Mouse (Mus musculus) heart, embryonic 15.5 days (tissue): Measurements from ENCODE around the gene Mpped1. TPM values are rescaled to one million over a fixed set of nuclear protein-coding genes. Genes with fewer than 3 reads are reported as not detected.

ENCODE experiments used
- ATAC-seq: fragments of 200-750 bp; cut with Nextera tagmentation; replicated peaks from 2 replicates; pipeline ENCODE4 v1.8.0; 2017; ENCODE audit warnings: low read depth, moderate TSS enrichment; ENCODE audit not compliant: insufficient number of reproducible peaks, insufficient read depth, low FRiP score
- H3K27ac ChIP-seq: fragments of 300-500 bp; sonication (generic); 2 replicates; pipeline ENCODE4 v1.5.1; 2015; ENCODE audit warnings: mild to moderate bottlenecking, inconsistent platforms
- H3K27me3 ChIP-seq: fragments of 300-500 bp; sonication (generic); 2 replicates; pipeline ENCODE4 v1.6.1; 2015; ENCODE audit warnings: inconsistent platforms
- H3K36me3 ChIP-seq: fragments of 300-500 bp; sonication (generic); 2 replicates; pipeline ENCODE4 v1.6.1; 2015; ENCODE audit warnings: mild to moderate bottlenecking, inconsistent platforms
- H3K4me1 ChIP-seq: fragments of 300-500 bp; sonication (generic); replicated peaks from 2 replicates; pipeline ENCODE4 v1.6.1; 2015; ENCODE audit warnings: inconsistent platforms
- H3K4me2 ChIP-seq: fragments of 300-500 bp; sonication (generic); 2 replicates; pipeline ENCODE4 v1.6.1; 2015; ENCODE audit warnings: inconsistent platforms, mild to moderate bottlenecking, moderate library complexity
- H3K4me3 ChIP-seq: fragments of 300-500 bp; sonication (generic); 2 replicates; pipeline ENCODE4 v1.5.1; 2015; ENCODE audit warnings: mild to moderate bottlenecking, inconsistent platforms
- H3K9ac ChIP-seq: fragments of 300-500 bp; sonication (generic); 2 replicates; pipeline ENCODE4 v1.6.1; 2015; ENCODE audit warnings: mild to moderate bottlenecking, inconsistent platforms
- H3K9me3 ChIP-seq: fragments of 300-500 bp; sonication (generic); replicated peaks from 2 replicates; pipeline ENCODE4 v1.6.1; 2016; ENCODE audit warnings: inconsistent platforms
- WGBS: fragments of 180-500 bp; shearing (Covaris S2); methylation state at CpG from one replicate; pipeline ENCODE4 v1.1.7; 2015; ENCODE audit warnings: mixed read lengths; 5-methylcytosine and 5-hydroxymethylcytosine counted together
- polyA plus RNA-seq: library from polyadenylated mRNA; unstranded; fragments of >200 nt; fragmentation: Nextera tagmentation; extraction: Ambion mirVana; gene quantifications from 2 replicates; pipeline ENCODE4 v1.2.1, GENCODE M21; 2015

Gene Mpped1
- polyA plus RNA-seq, 1 experiment from 2014 or later: 0.15 TPM

GRCm38 (mm10) chr15:83796924-83797323 lies 17.7 kb downstream of the Mpped1 start:
- H3K4me2 ChIP-seq: no peak overlapping the region
- no peak for ATAC-seq
- H3K4me3 ChIP-seq: no peak overlapping the region
- H3K27ac ChIP-seq: no peak overlapping the region
- H3K4me1 ChIP-seq: no peaks in the 10 kb centered on the region
- WGBS: 69% methylated on average over 7 of the region's 7 CpGs
- peaks cover 30% of the 10 kb centered on the region for H3K27me3 ChIP-seq
- no peaks in the 10 kb centered on the region for H3K9me3 ChIP-seq
- H3K9ac ChIP-seq: no peak overlapping the region
- H3K36me3 ChIP-seq: no peaks in the 10 kb centered on the region

GRCm38 (mm10) chr15:83798964-83799363 lies 19.7 kb downstream of the Mpped1 start:
- Histone ChIP-seq H3K4me2 (no peak overlapping the region), H3K36me3 (no peaks in the 10 kb centered on the region), H3K4me3 (no peak overlapping the region), H3K27me3 (peaks cover 40% of the 10 kb centered on the region), H3K9me3 (no peaks in the 10 kb centered on the region), H3K4me1 (no peaks in the 10 kb centered on the region), H3K27ac (no peak overlapping the region), H3K9ac (no peak overlapping the region)
- 80% methylated on average over 11 of the region's 11 CpGs for WGBS
- no peak for ATAC-seq

GRCm38 (mm10) chr15:83801011-83801410 lies 21.7 kb downstream of the Mpped1 start:
- WGBS: 66% methylated on average over 5 of the region's 5 CpGs
- peaks cover 41% of the 10 kb centered on the region for H3K27me3 ChIP-seq
- no peak overlapping the region for H3K9ac ChIP-seq

GRCm38 (mm10) chr15:83814106-83814505 lies 34.8 kb downstream of the Mpped1 start:
- H3K4me1 ChIP-seq: no peaks in the 10 kb centered on the region
- no peak overlapping the region for H3K27ac ChIP-seq
- 42% methylated on average over 6 of the region's 6 CpGs for WGBS
- H3K36me3 ChIP-seq: no peaks in the 10 kb centered on the region
- H3K27me3 ChIP-seq: 0 out of 2 replicates have a peak, but pooled peaks cover under 1% of the 10 kb centered on the region
- no peak overlapping the region for H3K4me2 ChIP-seq
- H3K9me3 ChIP-seq: no peaks in the 10 kb centered on the region
- ATAC-seq: no peak
- H3K9ac ChIP-seq: no peak overlapping the region
- H3K4me3 ChIP-seq: no peak overlapping the region

More at GRCm38 (mm10) chr15:83801011-83801410, 21.7 kb downstream of the Mpped1 start:
- ATAC-seq: no peak
- Histone ChIP-seq H3K9me3 (no peaks in the 10 kb centered on the region), H3K4me2 (no peak overlapping the region), H3K27ac (no peak overlapping the region), H3K36me3 (no peaks in the 10 kb centered on the region), H3K4me1 (no peaks in the 10 kb centered on the region), H3K4me3 (no peak overlapping the region)

GRCm38 (mm10) chr15:83828011-83828410 lies 48.7 kb downstream of the Mpped1 start:
- Histone ChIP-seq H3K27ac (no peak overlapping the region), H3K4me3 (no peak overlapping the region), H3K4me1 (no peaks in the 10 kb centered on the region), H3K27me3 (no peaks in the 10 kb centered on the region), H3K36me3 (no peaks in the 10 kb centered on the region), H3K9ac (no peak overlapping the region), H3K4me2 (no peak overlapping the region), H3K9me3 (no peaks in the 10 kb centered on the region)
- WGBS: 77% methylated on average over 8 of the region's 8 CpGs
- ATAC-seq: no peak

- no peak overlapping the region for H3K4me2 ChIP-seq
- H3K9ac ChIP-seq: no peak overlapping the region
- no peak overlapping the region for H3K4me3 ChIP-seq
- H3K36me3 ChIP-seq: no peaks in the 10 kb centered on the region
- H3K27ac ChIP-seq: no peak overlapping the region
- 71% methylated on average over 13 of the region's 13 CpGs for WGBS
- ATAC-seq: no peak
- no peaks in the 10 kb centered on the region for H3K27me3 ChIP-seq
- no peaks in the 10 kb centered on the region for H3K4me1 ChIP-seq
- H3K9me3 ChIP-seq: no peaks in the 10 kb centered on the region
Measured at GRCm38 (mm10) chr15:83829226-83829625, 50.0 kb downstream of the Mpped1 start.

GRCm38 (mm10) chr15:83832265-83832664 lies 53.0 kb downstream of the Mpped1 start:
- H3K27me3 ChIP-seq: no peaks in the 10 kb centered on the region
- 49% methylated on average over 6 of the region's 6 CpGs for WGBS
- H3K9ac ChIP-seq: no peak overlapping the region
- H3K4me2 ChIP-seq: no peak overlapping the region
- H3K4me3 ChIP-seq: no peak overlapping the region
- no peaks in the 10 kb centered on the region for H3K36me3 ChIP-seq
- no peaks in the 10 kb centered on the region for H3K9me3 ChIP-seq
- no peak for ATAC-seq
- no peak overlapping the region for H3K27ac ChIP-seq
- H3K4me1 ChIP-seq: no peaks in the 10 kb centered on the region

- ATAC-seq: no peak
- Histone ChIP-seq H3K4me1 (peaks cover 2% of the 10 kb centered on the region; the same call in 1 of the 2 replicates), H3K4me2 (no peak overlapping the region), H3K9me3 (no peaks in the 10 kb centered on the region), H3K27ac (no peak overlapping the region), H3K9ac (no peak overlapping the region), H3K4me3 (no peak overlapping the region), H3K36me3 (no peaks in the 10 kb centered on the region), H3K27me3 (peaks cover 37% of the 10 kb centered on the region)
- WGBS: 57% methylated on average over 10 of the region's 10 CpGs
Measured at GRCm38 (mm10) chr15:83840950-83841719, 61.9 kb downstream of the Mpped1 start.

GRCm38 (mm10) chr15:83842419-83842818 lies 63.2 kb downstream of the Mpped1 start:
- no peak overlapping the region for H3K27ac ChIP-seq
- no peak overlapping the region for H3K4me3 ChIP-seq
- no peaks in the 10 kb centered on the region for H3K36me3 ChIP-seq
- 76% methylated on average over 12 of the region's 12 CpGs for WGBS
- H3K27me3 ChIP-seq: peaks cover 37% of the 10 kb centered on the region
- H3K9ac ChIP-seq: no peak overlapping the region
- no peak for ATAC-seq
- no peak overlapping the region for H3K4me2 ChIP-seq
- peaks cover 3% of the 10 kb centered on the region; the same call in 1 of the 2 replicates for H3K4me1 ChIP-seq
- no peaks in the 10 kb centered on the region for H3K9me3 ChIP-seq

- Histone ChIP-seq H3K4me2 (no peak overlapping the region), H3K9me3 (no peaks in the 10 kb centered on the region), H3K4me1 (peaks cover 3% of the 10 kb centered on the region; the same call in 1 of the 2 replicates), H3K9ac (no peak overlapping the region), H3K4me3 (no peak overlapping the region), H3K27ac (no peak overlapping the region), H3K36me3 (no peaks in the 10 kb centered on the region), H3K27me3 (peaks cover 37% of the 10 kb centered on the region)
- 48% methylated on average over 22 of the region's 22 CpGs for WGBS
- ATAC-seq: no peak
Measured at GRCm38 (mm10) chr15:83842915-83843789, 63.9 kb downstream of the Mpped1 start.

GRCm38 (mm10) chr15:83845734-83846133 lies 66.5 kb downstream of the Mpped1 start:
- H3K9ac ChIP-seq: no peak overlapping the region
- H3K4me2 ChIP-seq: no peak overlapping the region
- no peak for ATAC-seq
- no peak overlapping the region for H3K27ac ChIP-seq
- H3K4me1 ChIP-seq: peaks cover 3% of the 10 kb centered on the region; the same call in 1 of the 2 replicates
- H3K27me3 ChIP-seq: peaks cover 22% of the 10 kb centered on the region
- H3K36me3 ChIP-seq: no peaks in the 10 kb centered on the region
- 31% methylated on average over 11 of the region's 11 CpGs for WGBS
- H3K9me3 ChIP-seq: no peaks in the 10 kb centered on the region
- no peak overlapping the region for H3K4me3 ChIP-seq
